Mouse (Mus musculus) thymus, postnatal 14 days (tissue): ENCODE data around the gene 4430402I18Rik.

ENCODE experiments used
- DNase-seq: peaks from one replicate; pipeline ENCODE4 v3.0.0; 2021

Gene 4430402I18Rik

GRCm38 (mm10) chr19:28964552-28964903 lies 3.1 kb downstream of the 4430402I18Rik start:
- DNase-seq: no peak

DNA sequence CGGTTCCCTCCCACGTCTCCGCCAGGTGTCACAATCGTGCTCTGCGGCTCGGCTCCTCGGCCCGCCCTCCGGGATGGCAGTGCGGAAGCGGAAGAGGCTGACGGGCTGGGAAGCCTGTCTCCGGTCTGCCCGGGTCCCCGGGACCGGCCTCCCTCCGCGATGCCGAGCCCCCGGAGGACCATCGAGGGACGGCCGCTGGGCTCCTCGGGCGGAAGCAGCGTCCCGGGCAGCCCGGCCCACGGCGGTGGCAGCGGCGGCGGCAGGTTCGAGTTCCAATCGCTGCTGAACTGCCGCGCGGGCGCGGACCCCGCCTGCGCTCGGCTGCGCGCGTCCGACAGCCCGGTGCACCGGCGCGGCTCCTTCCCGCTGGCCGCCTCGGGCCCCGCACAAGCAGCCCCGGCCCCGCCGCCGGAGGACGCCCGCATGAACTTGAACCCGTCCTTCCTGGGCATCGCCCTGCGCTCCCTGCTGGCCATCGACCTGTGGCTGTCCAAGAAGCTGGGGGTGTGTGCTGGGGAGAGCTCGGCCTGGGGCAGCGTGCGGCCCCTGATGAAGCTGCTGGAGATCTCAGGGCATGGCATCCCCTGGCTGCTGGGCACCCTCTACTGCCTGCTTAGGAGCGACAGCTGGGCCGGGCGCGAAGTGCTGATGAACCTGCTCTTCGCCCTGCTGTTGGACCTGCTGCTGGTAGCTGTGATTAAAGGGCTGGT lies 3.6 kb downstream of the 4430402I18Rik start, which contains the start of gene Plpp6:
Gene Plpp6, plus strand, starts transcription at position 112 of the 710 bp plus-strand sequence.
- peak; percentile 91 for DNase-seq

GRCm38 (mm10) chr19:28963513-28963841 lies 4.1 kb downstream of the 4430402I18Rik start:
- no peak for DNase-seq

DNA sequence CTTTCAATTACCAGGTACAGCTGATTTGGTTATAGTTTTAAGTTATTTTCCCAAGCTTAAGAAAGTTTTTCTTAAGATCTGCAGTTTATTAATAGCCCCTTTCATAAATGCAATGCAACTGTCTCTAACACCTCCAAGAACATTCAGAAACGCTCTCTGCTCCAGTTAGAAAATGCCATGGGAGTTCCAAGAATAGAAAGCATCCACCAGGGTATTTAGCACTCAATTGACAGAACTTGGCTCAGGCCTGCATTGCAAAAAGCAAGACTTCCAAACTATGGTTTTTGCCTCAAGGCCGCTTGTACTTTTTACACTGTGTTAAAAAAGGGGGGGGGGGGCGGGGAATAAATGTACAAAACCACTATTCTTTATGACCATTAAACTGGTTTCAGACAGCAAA lies 4.5 kb downstream of the 4430402I18Rik start:
- no peak for DNase-seq

DNA sequence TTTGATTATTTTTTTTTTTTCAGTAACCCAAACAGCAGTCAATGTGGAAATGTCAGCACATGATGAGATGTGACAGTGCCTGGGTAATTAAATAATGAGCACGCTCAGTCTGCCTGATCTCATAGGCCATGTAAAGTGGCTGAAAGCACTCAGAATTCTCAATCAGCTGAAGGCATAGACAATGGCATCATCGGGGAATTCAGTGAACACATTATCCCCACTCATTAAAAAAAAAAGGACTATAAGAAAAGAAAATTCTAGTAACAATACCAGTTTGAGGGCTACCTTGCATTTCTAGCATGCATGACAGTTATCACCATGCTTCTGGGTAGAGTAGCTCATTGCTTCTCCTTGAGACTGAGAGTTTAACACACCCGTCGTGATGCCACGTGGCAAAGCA lies 16.3 kb downstream of the 4430402I18Rik start:
- no peak for DNase-seq

- no peak for DNase-seq
These were observed 20.3 kb downstream of the 4430402I18Rik start for GRCm38 (mm10) chr19:28947311-28947710.

DNA sequence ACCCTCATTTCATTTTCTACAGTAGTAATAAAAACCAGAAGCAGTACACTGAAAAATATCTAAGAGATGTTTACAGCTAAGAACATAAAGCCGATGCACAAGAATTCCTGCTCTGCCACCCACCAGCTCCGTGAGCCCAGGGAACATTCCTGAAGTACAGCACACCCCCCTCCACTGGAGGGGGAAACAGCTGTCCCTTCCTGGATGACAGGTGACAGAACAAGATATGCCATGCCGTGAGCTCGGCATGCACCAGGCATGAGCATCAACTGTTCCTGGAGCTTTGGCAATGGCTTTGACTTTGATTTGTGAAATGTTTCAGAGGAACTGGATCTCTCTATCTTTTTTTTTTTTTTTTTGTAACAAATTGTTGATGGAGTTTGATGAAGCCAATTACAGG lies 20.8 kb downstream of the 4430402I18Rik start:
- DNase-seq: no peak

- no peak for DNase-seq
These were observed 26.3 kb downstream of the 4430402I18Rik start for GRCm38 (mm10) chr19:28941271-28941670.

GRCm38 (mm10) chr19:28940135-28940874 lies 27.3 kb downstream of the 4430402I18Rik start:
- no peak for DNase-seq

DNA sequence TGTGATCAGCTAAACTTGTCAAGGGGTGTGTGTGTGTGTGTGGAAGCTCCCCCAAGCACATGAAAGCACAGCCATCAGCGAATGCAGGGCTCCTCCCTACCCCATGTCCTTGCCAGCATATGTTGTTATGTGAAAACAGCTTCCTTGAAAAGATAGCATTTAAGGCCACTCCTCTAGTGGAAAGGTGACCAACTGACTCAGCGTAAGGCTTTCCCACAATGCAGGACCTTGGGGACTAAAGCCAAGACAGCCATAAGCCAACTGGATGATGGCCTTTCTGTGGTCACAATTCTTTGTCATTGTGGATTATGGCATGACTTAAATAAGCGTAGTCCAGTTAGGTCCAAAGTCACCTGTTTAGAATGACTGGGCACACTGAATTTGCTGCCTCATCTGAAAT lies 32.7 kb downstream of the 4430402I18Rik start:
- DNase-seq: no peak

DNA sequence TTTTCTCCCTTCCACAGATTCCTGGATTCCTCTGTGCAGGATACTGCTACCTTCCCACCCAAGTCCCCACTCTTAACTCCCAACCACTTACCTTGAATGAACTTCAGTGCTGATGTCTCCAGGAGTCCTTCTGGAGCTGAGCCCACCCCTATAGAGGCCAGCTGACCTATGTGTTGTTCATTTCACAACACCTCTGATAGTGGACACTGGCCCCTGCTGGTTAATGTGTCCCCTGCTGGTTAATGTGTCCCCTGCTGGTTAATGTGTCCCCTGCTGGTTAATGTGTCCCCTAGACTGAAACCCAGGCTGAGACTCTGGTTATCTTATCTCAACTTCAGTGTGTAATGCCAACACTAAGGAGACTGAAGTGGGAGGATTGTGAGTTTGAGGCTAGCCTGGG lies 38.6 kb downstream of the 4430402I18Rik start:
- DNase-seq: no peak

DNA sequence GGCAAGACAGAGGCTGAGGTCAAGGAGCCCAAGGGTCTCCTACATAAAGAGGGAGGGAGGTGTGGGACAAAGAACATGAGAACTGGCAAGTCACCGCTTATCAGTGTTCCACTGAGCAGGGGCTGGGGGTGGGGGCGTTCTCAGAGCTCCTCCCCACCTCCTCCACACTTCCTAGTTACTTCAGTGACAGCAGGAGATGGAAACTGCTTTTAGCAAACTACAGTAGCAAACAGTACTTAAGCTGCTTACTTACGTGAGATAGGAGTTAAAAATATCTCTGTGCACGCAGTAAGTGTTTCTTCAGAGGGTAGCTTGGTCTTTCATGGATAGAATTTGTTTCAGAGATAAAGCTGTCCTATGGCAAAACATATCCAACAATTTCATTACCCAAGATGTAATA lies 40.2 kb downstream of the 4430402I18Rik start:
- no peak for DNase-seq

DNA sequence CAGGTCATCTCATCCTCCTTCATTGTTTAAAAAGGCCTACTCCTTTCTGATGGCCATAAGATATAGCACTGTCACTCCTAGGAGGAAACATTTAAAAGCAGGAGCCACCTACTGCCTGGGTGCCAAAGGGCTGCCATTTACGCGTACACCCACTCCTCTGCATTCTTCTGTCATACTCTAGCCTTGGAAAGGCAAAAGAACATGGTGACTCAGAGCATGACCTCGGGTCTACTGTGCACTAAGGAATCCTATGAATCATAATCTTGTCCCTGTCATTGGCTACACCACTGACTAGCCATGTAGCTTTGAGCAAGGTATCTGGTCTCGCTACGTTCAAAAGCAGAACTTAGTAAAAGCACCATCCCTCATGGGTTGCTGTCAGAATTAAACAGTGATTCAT lies 41.2 kb downstream of the 4430402I18Rik start:
- no peak for DNase-seq

- no peak for DNase-seq
These were observed 49.8 kb downstream of the 4430402I18Rik start for GRCm38 (mm10) chr19:28917839-28918238.

GRCm38 (mm10) chr19:28916492-28916891 lies 51.1 kb downstream of the 4430402I18Rik start:
- no peak for DNase-seq

GRCm38 (mm10) chr19:28915602-28916250 lies 51.9 kb downstream of the 4430402I18Rik start:
- DNase-seq: no peak

DNA sequence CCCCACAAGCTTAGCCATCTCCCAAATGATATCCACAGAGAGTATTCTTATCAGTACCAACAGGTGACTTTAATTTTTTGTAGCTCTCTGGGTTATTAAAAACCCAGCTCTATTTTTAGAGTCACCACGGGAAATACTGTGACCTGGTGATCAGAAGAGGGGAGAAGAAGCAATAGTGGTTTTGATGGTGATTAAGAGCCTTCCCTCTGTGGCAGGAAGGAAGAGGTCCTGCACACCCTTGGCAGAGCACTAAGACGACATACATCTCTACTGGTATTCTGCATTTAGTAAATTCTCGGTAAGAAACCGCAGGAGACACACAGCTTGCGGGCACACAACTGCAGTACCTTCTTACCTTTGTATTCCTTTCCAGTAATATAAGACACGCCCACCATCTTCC lies 53.0 kb downstream of the 4430402I18Rik start:
- DNase-seq: no peak

DNA sequence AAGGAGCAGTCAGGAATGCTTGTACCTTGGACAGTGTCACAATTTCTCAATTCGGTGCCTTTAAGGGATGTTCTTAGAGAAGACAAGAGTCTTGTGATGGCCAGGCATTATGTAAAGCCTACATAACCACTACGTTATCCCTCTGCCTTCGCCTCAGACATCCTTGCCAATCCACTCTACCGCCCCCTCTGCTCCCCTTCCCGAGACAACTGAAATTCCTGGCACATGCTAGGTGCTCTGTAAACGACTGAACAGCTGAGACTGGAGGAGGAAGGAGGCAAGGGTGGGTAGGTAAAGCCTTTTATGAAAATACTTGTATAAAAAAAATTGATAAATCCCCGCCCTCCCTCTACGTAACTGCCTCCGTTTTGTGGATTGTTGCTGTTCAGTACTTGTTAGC lies 58.9 kb downstream of the 4430402I18Rik start:
- DNase-seq: no peak

- no peak for DNase-seq
These were observed 59.4 kb downstream of the 4430402I18Rik start for GRCm38 (mm10) chr19:28908186-28908585.

DNA sequence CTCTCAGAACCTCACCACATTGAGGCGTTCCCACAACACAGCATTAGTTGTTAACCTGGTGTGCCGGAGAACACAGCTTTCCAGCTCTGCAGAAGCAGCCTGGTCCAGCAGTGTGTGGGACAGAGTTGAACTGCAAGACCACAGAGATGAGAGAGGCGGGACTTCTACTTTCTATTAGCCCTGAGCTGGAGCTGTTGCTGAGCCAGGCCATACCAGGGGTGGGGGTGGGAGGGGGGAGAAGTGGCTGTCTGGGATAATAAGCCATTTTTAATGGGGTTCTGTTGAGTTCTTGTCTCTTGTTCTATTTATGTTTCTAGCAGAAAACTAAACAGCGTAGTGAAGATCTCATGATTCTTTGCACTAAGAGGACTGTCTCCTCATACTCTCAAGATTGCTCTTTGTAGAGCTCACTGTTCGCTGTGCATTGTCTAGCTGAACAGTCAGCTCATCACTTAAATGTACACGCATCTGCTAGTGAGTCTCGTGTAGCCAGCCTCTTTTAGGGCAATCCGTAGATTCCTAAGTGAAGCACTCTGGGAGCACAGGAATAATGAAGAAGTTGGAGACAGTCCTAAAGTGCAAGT lies 64.0 kb downstream of the 4430402I18Rik start:
- no peak for DNase-seq

- DNase-seq: no peak
These were observed 64.8 kb downstream of the 4430402I18Rik start for GRCm38 (mm10) chr19:28902806-28903205.

GRCm38 (mm10) chr19:28902111-28902510 lies 65.5 kb downstream of the 4430402I18Rik start:
- DNase-seq: no peak

DNA sequence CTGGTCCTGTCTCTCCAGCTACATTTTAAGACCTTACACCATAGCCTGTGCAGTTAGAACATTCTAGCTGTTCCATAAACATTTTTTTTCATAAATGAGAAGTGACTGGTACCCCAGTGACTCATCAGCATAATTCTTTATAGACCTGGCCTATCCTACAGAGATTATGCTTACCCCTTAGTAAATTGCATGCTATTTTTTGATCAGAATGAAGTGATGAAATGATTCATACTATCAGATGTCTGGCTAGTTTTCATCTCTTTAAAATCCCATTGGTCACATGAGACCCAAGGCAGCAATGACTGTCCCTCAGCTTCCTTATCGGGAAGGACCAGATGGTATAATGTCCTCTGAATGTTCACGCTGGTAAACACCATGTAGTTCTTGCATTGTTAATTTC lies 66.8 kb downstream of the 4430402I18Rik start:
- no peak for DNase-seq

GRCm38 (mm10) chr19:28897497-28897896 lies 70.1 kb downstream of the 4430402I18Rik start:
- no peak for DNase-seq
